Mouse (Mus musculus) urinary bladder, adult 2 months (tissue): ENCODE data around the gene Cldn16. TPM values are rescaled to one million over a fixed set of nuclear protein-coding genes. Genes with fewer than 3 reads are reported as not detected.

Source experiments
- polyA plus RNA-seq: library from polyadenylated mRNA; depleted of rRNA; stranded (reverse); fragments of >200 nt; gene quantifications from 2 replicates; pipeline ENCODE4 v1.2.3, GENCODE M21; 2012; rRNA removed

Gene Cldn16
- polyA plus RNA-seq, 1 experiment: not detected

Other genes with a start within 250 kb of the Cldn16 start
- gene Cldn1, start 91.3 kb upstream of the Cldn16 start, polyA plus RNA-seq: 10.7 and 10.9 TPM in 2 replicates
- gene Tmem207, start 63.6 kb downstream of the Cldn16 start, polyA plus RNA-seq: not detected in 2 replicates
- gene Il1rap, start 118.6 kb downstream of the Cldn16 start, polyA plus RNA-seq: 6.6 and 7.1 TPM in 2 replicates